Mouse (Mus musculus): Measurements from ENCODE around the gene Arhgef25. TPM values are rescaled to one million over a fixed set of nuclear protein-coding genes. Genes with fewer than 3 reads are reported as not detected.

The Arhgef25 gene
- polyA plus RNA-seq, 2 experiments, result 3.4 to 7.7 TPM

DNA sequence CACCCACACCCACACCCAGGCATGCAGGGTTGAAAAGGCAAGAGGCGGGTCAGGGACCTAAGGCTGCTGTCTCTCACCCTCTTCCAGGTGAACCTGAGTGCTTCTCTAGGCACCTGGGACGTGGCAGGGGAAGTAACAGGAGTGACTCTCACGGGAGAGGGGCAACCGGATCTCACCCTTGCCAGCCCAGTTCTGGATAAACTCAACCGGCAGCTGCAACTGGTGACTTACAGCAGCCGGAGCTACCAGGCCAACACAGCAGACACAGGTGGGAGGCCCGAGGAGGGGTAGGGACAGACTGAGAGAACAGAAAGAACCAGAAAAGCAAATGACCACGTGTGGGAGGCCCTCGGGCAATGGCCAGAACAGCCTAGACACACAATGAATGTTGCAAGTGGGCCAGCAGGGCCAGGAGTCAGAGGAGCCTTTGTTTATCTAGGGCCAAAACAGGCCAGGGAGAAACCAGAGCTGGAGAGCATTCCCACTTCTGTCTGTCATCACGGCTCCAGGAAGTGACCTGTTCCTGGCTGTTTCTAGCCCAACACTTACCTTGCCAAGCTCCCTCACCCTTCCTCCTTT is 22.2 kb downstream of the Arhgef25 start:
- H3K36me3 ChIP-seq (replicated peaks; ENCODE audit: control insufficient read depth, insufficient read depth, low read depth), result no peaks in the 10 kb centered on the region
- TF ChIP-seq EP300 (IDR thresholded peaks at IDR 0.05; ENCODE audit: low read depth) (no peak), CTCF (IDR thresholded peaks at IDR 0.05; ENCODE audit: low read depth) (no peak)
- H3K27me3 ChIP-seq (ENCODE audit: control insufficient read depth, insufficient read depth, low read length), result peaks cover 24% of the 10 kb centered on the region
- H3K4me1 ChIP-seq (replicated peaks; ENCODE audit: control insufficient read depth in 2 of 2, insufficient read depth in 2 of 2, low read length in 1 of 2), result peaks cover 4 to 17% of the 10 kb centered on the region in 2 experiments
- ATAC-seq (ENCODE audit: insufficient read depth) (no peak), DNase-seq (ENCODE audit: low read depth in 3 of 3, low spot score in 3 of 3) (no peak)
- no peak overlapping the region for H3K9ac ChIP-seq (replicated peaks)
- peak overlapping the region; percentile 15; the same call in 1 of the 2 replicates for H3K4me2 ChIP-seq (ENCODE audit: low read depth)
- H3K9me3 ChIP-seq (ENCODE audit: control insufficient read depth, low read length), result no peaks in the 10 kb centered on the region
- WGBS (ENCODE audit: insufficient replicate concordance), result 45% methylated on average over 10 of the region's 10 CpGs
- no peak overlapping the region for H3K4me3 ChIP-seq (ENCODE audit: insufficient read depth in 1 of 2, low read depth in 2 of 2, low read length in 2 of 2)
- H3K27ac ChIP-seq, result no peak overlapping the region

DNA sequence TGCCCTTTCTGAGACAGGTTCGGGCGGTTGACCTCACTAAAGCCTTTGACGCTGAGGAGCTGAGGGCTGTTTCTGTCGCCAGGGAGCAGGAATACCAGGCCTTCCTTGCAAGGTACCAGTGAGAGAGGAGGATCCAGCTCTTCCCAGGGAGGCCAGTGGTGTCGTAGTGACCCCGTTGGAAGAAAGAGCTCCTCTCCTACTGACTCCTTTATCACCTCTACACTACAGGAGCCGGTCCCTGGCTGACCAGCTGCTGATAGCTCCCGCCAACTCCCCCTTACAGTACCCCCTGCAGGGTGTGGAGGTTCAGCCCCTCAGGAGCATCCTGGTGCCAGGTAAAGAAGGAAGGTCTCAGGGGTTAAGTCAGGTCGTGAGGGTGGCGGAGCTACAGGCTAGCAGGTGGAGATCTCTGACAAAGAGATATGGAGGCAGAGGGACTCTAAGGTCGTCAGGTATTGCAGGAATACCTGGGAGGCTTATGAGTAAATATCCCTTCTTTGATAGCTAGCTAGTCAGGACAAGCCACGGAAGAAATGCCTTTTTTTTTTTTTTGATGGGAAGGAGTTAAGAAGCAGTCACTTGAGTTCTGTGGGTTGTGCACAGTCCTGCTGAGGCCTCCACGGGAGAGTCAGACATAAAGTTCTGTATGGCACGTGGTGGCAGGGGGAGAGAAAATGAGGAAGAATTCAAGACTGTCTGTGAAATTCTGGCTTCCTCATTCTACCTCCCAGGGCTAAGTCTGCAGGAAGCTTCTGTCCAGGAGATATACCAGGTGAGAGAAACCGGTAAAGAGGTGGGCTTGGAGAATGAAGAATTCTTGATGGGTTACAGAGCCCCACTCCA is 22.9 kb downstream of the Arhgef25 start:
- no peak for TF ChIP-seq EP300 (IDR thresholded peaks at IDR 0.05; ENCODE audit: low read depth)
- no peak for TF ChIP-seq CTCF (IDR thresholded peaks at IDR 0.05; ENCODE audit: low read depth)
- peak overlapping the region; percentile 96 for H3K4me2 ChIP-seq (ENCODE audit: low read depth)
- peaks cover 4 to 17% of the 10 kb centered on the region in 2 experiments for H3K4me1 ChIP-seq (replicated peaks; ENCODE audit: control insufficient read depth in 2 of 2, insufficient read depth in 2 of 2, low read length in 1 of 2)
- DNase-seq (ENCODE audit: low read depth in 3 of 3, low spot score in 3 of 3) (no peak), ATAC-seq (ENCODE audit: insufficient read depth) (no peak)
- H3K27me3 ChIP-seq (ENCODE audit: control insufficient read depth, insufficient read depth, low read length), result peaks cover 24% of the 10 kb centered on the region
- H3K27ac ChIP-seq, result no peak overlapping the region
- WGBS (ENCODE audit: insufficient replicate concordance), result 23% methylated on average over 15 of the region's 15 CpGs
- H3K9ac ChIP-seq (replicated peaks), result no peak overlapping the region
- H3K4me3 ChIP-seq (ENCODE audit: insufficient read depth in 1 of 2, low read depth in 2 of 2, low read length in 2 of 2), result peak overlapping the region; percentile 54 to 63
- no peaks in the 10 kb centered on the region for H3K9me3 ChIP-seq (ENCODE audit: control insufficient read depth, low read length)
- no peaks in the 10 kb centered on the region for H3K36me3 ChIP-seq (replicated peaks; ENCODE audit: control insufficient read depth, insufficient read depth, low read depth)

DNA sequence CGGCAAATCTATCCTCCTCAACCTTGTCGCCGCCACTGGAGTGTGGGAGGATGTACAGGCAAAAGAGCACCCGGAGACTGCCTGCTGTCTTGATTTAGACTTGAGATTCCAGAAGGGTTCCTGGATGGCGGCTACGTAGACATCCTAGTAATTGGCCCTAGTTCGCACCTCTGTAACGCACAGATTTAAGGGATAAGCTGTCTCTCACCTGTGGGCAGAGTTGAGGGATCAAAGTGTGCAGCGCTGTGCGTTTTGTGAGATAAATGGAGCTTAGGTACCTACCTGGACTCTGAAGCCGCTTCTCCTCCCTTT is 23.5 kb downstream of the Arhgef25 start:
- no peaks in the 10 kb centered on the region for H3K36me3 ChIP-seq (replicated peaks; ENCODE audit: control insufficient read depth, insufficient read depth, low read depth)
- no peak for ATAC-seq (ENCODE audit: insufficient read depth)
- TF ChIP-seq CTCF (IDR thresholded peaks at IDR 0.05; ENCODE audit: low read depth), result no peak
- no peak for TF ChIP-seq EP300 (IDR thresholded peaks at IDR 0.05; ENCODE audit: low read depth)
- peak overlapping the region; percentile 54 to 63 for H3K4me3 ChIP-seq (ENCODE audit: insufficient read depth in 1 of 2, low read depth in 2 of 2, low read length in 2 of 2)
- no peak overlapping the region for H3K27ac ChIP-seq
- peaks cover 4 to 17% of the 10 kb centered on the region in 2 experiments for H3K4me1 ChIP-seq (replicated peaks; ENCODE audit: control insufficient read depth in 2 of 2, insufficient read depth in 2 of 2, low read length in 1 of 2)
- H3K27me3 ChIP-seq (ENCODE audit: control insufficient read depth, insufficient read depth, low read length), result peaks cover 24% of the 10 kb centered on the region
- no peak for DNase-seq (ENCODE audit: low read depth in 3 of 3, low spot score in 3 of 3)
- peak overlapping the region; percentile 72 for H3K9ac ChIP-seq (replicated peaks)
- H3K9me3 ChIP-seq (ENCODE audit: control insufficient read depth, low read length), result no peaks in the 10 kb centered on the region
- WGBS (ENCODE audit: insufficient replicate concordance), result 9% methylated on average over 11 of the region's 11 CpGs
- peak overlapping the region; percentile 96 for H3K4me2 ChIP-seq (ENCODE audit: low read depth)

DNA sequence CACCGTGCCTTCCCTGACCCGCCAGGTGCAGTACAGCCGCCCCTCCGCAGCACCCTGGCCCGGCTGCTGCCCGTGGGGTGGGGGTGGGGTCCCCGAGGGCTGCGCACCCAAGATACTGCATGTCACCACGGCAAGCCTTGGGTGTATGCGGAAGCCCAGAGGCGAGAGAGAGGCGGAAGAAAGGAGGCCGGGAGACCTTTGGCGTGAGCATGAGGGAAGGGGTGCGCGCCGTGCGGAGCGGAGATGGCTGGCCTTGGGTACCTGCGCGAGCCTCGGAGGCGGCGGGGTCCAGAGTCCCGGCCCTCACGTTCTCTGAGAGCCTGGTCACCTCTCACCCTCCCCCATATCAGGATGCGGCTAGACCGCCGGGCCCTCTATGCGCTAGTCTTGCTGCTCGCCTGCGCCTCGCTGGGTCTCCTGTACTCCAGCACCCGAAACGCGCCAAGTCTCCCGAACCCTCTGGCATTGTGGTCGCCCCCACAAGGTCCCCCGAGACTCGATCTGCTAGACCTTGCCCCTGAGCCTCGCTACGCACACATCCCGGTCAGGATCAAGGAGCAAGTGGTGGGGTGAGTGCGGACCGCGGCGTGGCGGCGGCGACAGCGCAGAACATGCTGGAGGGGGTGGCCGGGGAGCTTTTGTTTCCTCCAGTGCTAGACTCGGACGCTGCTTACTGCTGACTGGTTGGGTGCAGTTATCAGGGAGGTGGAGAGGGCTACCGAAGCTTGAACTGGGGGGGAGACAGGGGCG is 24.1 kb downstream of the Arhgef25 start:
- ATAC-seq (ENCODE audit: insufficient read depth) (peak; percentile 72), DNase-seq (ENCODE audit: low read depth in 3 of 3, low spot score in 3 of 3) (no peak)
- WGBS (ENCODE audit: insufficient replicate concordance), result under 1% methylated on average over 56 of the region's 56 CpGs
- H3K9me3 ChIP-seq (ENCODE audit: control insufficient read depth, low read length), result no peaks in the 10 kb centered on the region
- no peak for TF ChIP-seq CTCF (IDR thresholded peaks at IDR 0.05; ENCODE audit: low read depth)
- H3K27ac ChIP-seq, result no peak overlapping the region
- peaks cover 24% of the 10 kb centered on the region for H3K27me3 ChIP-seq (ENCODE audit: control insufficient read depth, insufficient read depth, low read length)
- peak overlapping the region; percentile 96 for H3K4me2 ChIP-seq (ENCODE audit: low read depth)
- peaks cover 4 to 17% of the 10 kb centered on the region in 2 experiments for H3K4me1 ChIP-seq (replicated peaks; ENCODE audit: control insufficient read depth in 2 of 2, insufficient read depth in 2 of 2, low read length in 1 of 2)
- H3K36me3 ChIP-seq (replicated peaks; ENCODE audit: control insufficient read depth, insufficient read depth, low read depth), result no peaks in the 10 kb centered on the region
- peak overlapping the region; percentile 54 to 63 for H3K4me3 ChIP-seq (ENCODE audit: insufficient read depth in 1 of 2, low read depth in 2 of 2, low read length in 2 of 2)
- peak overlapping the region; percentile 72 for H3K9ac ChIP-seq (replicated peaks)

DNA sequence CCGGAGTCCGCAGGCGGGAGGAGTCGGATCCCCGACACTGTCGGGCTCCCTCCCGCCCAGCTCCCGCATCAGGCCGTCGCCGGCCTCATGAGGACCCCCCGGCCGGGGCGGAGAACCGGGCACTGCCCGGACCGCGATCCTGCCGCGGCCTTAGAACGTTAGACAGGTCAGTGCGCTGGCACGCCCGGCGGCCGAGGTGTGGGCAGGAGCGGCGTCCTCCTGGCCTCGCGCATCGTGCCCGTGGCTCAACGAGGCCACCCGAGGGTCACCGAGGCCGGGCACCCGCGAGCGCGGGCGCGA is 24.6 kb downstream of the Arhgef25 start:
- TF ChIP-seq CTCF (IDR thresholded peaks at IDR 0.05; ENCODE audit: low read depth) (no peak), EP300 (IDR thresholded peaks at IDR 0.05; ENCODE audit: low read depth) (no peak)
- Histone ChIP-seq H3K27me3 (ENCODE audit: control insufficient read depth, insufficient read depth, low read length) (peaks cover 24% of the 10 kb centered on the region), H3K36me3 (replicated peaks; ENCODE audit: control insufficient read depth, insufficient read depth, low read depth) (no peaks in the 10 kb centered on the region), H3K27ac (no peak overlapping the region; the same call in 1 of the 2 replicates), H3K9ac (replicated peaks) (peak overlapping the region; percentile 72), H3K4me2 (ENCODE audit: low read depth) (peak overlapping the region; percentile 96), H3K9me3 (ENCODE audit: control insufficient read depth, low read length) (no peaks in the 10 kb centered on the region), H3K4me1 (replicated peaks; ENCODE audit: control insufficient read depth in 2 of 2, insufficient read depth in 2 of 2, low read length in 1 of 2) (peaks cover 4 to 15% of the 10 kb centered on the region in 2 experiments), H3K4me3 (ENCODE audit: insufficient read depth in 1 of 2, low read depth in 2 of 2, low read length in 2 of 2) (peak overlapping the region; percentile 54 to 63)
- WGBS (ENCODE audit: insufficient replicate concordance), result under 1% methylated on average over 41 of the region's 42 CpGs
- DNase-seq (ENCODE audit: low read depth in 3 of 3, low spot score in 3 of 3) (no peak), ATAC-seq (ENCODE audit: insufficient read depth) (peak; percentile 49)

All from liver, embryonic 14.5 days (tissue).